Mouse (Mus musculus) adrenal gland, adult 2 months (tissue): ENCODE data around the gene Gm49450. TPM values are rescaled to one million over a fixed set of nuclear protein-coding genes. Genes with fewer than 3 reads are reported as not detected.
"Not testable (repeated sequence)": the region's sequence is repeated elsewhere in the genome, so short reads cannot be mapped to it uniquely, and the experiment has no call there.

Source experiments
- DNase-seq: peaks from one replicate; pipeline ENCODE4 v3.0.0; 2021
- polyA plus RNA-seq: library from polyadenylated mRNA; depleted of rRNA; stranded (reverse); fragments of >200 nt; gene quantifications from 2 replicates; pipeline ENCODE4 v1.2.3, GENCODE M21; 2012
- total RNA-seq, 2 experiments: library from RNA; stranded (reverse); gene quantifications; 2 replicates each; pipeline ENCODE4 v1.2.3; 2021

The Gm49450 gene
- total and polyA plus RNA-seq, 3 experiments, result 10.9 to 49.5 TPM; not detected in 1

DNA sequence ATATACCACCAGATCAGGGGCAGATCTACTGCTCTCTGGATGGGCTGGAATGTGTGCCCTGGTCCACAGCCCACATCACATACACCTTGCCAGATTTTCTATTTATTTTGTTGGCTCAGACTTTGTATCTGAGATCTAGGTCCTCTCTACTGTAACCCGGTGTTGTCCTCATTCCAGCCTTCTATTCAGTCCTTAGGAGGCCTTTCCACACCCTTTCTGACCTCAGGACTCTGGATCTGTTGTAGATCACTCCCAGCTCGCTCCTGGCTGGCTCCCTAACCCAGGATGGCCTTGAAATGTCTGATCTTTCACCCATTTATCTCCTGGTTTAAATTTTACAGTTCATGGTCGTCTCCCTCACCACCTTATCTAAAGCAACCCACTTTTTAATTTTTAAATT, 28.7 kb downstream of the Gm49450 start:
- DNase-seq, result no peak

DNA sequence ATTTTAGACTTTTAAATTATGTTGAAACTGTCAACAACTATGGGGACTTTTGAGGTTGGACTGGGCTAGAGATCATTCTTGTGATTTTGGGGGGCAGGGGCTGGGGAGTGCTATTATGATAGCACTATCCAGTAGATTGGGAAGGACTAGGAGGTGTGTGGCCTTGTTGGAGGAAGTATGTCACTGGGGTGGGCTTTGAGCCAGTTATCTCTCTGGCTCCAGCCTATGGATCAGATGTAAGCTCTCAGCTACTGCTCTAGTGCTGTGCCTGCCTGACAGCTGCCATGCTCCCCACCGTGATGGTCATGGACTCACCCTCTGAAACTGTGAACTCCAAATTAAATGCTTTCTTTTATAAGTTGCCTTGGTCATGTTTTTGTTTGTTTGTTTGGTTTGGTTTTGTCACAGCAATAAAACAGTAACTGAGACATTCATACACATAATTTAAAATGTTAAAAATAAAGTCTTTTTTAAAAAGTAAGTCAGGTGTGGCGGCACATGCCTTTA, 30.3 kb downstream of the Gm49450 start:
- no peak for DNase-seq

DNA sequence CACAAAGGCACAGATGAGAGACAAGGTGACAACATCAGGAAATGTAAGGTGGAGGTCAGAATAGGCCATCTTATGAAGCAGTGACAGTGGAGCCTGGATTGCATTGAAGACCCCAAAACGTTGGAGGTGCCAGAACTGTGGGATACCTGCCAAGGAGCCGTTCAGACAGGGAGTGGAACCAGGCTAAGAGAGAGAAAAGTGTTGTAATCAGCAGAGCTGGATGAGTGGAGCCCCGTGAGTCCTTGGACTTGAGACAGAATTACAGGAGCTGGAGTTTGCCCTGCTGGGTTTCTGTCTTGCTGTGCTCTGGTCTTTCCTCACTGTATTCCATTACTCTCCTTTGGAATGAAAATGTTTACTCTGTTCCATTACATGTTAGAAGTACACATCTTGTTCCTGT, 30.8 kb downstream of the Gm49450 start:
- peak; percentile 51 for DNase-seq

DNA sequence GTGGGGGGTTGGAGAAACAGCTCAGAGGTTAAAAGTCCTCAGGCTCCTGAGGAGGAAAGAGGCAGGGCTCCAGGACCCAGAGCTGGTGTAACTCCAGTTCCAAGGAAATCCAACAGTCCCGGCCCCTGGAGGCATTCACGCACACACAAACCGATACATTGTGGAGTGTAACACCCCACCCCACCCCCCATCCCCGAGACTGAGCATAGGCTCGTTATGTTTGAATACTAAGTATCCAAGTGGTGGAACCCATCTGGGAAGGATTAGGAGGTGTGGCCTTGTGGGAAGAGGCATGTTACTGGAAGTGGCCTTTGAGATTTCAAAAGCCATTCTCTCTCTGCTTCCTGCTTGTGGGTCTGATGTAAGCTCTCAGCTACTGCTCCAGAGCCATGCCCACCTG, 31.8 kb downstream of the Gm49450 start:
- DNase-seq, result no peak

GRCm38 (mm10) chr15:98918499-98918895, 34.9 kb downstream of the Gm49450 start:
- not testable (repeated sequence) for DNase-seq

GRCm38 (mm10) chr15:98917538-98918498, 35.5 kb downstream of the Gm49450 start, which contains the start of gene Lmbr1l:
Gene Lmbr1l (minus strand): TSS chr15:98918231.
- peak; percentile 100 for DNase-seq

GRCm38 (mm10) chr15:98917091-98917490, 36.3 kb downstream of the Gm49450 start:
- DNase-seq, result no peak

GRCm38 (mm10) chr15:98916016-98916415, 37.3 kb downstream of the Gm49450 start:
- no peak for DNase-seq

DNA sequence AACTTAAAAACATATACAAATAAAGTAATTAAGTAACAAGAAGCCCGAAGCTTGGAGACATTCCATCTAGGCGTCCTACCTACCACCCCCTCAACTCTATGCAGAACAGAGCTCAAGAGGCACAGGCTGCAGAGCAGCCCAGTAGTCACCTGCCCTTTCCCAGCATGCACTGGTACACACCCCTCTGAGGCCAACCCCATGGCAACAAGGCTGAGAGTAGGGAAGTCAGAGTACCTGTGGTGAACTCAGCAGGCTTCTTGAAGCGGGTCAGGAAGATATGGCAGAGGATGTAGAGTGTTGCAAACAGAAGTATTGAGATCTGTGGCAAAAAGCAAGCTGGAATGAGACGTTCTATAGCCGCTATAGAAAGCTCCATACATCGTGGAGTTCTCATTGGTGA, 38.4 kb downstream of the Gm49450 start:
- no peak for DNase-seq

- no peak for DNase-seq
These were observed 48.7 kb downstream of the Gm49450 start for GRCm38 (mm10) chr15:98904692-98905091.

DNA sequence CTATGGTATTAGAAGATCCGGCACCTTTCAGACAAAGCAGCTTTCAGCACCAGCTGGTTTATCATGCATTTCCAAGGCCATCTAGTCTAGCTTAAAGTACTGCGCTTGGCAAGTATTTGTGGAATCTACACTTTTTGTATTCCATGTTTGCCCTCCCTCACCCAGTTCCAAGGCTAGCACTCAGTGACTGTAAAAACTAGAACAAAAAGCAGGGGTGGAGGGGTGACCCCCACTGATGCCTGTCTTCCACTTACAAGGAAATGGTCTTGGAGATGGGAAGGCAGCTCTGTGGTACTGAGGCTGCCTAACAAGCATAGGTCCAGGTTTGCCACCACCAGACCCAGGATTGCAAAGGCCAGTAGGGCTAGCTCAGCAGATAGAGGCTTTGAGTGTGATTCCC, 50.8 kb downstream of the Gm49450 start:
- no peak for DNase-seq

DNA sequence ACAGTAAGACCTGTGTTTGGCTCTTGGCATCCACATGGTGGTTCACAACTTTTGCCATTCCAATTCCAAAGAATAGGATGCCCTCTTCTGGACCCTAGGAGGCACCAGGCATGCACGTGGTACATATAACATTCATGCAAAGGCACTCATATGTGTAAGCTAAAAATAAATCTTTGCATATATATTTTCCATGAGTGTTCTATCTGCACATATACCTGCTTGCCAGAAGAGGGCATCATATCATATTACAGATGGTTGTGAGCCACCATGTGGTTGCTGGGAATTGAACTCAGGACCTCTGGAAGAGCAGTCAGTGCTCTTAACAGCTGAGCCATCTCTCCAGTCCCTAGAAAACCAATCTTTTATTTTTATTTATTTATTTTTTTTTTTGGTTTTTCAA, 51.8 kb downstream of the Gm49450 start:
- no peak for DNase-seq

DNA sequence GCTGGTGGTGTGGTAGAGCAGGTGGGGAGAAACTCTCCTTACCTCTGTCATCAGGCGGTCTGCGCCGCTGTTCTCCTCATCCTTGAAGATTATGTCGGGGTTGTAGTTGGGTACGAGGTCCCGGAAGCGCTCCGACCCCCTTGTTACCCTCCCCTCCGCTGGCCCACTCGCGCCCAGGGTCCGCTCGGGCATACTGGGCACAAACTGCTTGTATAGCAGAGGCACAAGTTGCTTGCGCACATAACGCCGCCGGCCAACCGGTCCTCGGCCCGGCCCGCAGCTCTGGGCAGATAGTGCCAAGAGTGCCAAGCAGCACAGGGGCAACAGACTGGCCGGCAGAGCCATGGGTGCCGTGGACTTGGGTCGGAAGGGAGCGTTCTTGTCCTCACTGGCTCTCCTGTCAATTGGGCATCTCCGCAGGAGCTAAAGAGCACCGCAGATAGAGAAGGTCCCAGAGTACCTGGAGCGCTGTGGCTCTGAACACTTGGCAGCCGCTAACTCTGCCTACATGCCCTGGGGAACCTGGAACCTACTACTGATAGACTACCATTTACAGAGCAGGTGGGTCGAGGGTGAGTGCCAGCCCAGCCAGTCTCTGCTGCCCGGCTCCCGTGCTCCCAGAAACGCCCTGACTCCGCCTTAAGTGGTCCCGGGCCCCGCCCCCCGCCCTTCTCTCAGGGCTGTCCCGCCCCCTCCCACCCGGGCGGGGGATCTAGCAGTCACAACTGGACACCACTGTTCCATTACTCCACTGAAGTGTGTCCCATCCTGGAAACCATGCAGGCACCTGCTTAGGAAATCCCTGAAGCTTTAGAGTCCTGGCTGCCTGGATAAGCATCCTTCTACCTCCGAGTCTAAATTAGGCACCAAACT, 55.2 kb downstream of the Gm49450 start, which contains the start of gene Dhh:
Gene Dhh (minus strand): TSS at position 613 of the 873 bp plus-strand sequence.
- peak; percentile 61 for DNase-seq

DNA sequence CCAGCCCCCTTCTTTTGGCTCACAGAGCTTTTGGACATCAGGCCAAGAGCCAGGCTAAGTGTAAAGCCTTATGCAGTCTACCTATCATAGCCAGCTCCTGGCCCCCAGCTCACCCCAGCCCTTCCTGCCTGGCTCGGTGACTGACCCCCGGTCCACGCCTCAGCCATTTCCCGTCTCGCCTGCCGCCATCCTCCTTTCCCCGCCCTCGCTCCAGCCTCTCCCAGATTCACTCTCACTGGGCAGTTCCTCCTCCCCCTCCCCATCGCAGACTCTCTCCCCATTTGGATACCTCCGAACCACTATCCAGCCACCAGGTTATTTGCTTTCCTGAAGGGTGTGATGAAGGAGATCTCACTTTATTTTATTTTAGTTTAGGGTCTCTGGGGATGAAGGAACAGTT, 55.9 kb downstream of the Gm49450 start:
- peak; percentile 49 for DNase-seq

DNA sequence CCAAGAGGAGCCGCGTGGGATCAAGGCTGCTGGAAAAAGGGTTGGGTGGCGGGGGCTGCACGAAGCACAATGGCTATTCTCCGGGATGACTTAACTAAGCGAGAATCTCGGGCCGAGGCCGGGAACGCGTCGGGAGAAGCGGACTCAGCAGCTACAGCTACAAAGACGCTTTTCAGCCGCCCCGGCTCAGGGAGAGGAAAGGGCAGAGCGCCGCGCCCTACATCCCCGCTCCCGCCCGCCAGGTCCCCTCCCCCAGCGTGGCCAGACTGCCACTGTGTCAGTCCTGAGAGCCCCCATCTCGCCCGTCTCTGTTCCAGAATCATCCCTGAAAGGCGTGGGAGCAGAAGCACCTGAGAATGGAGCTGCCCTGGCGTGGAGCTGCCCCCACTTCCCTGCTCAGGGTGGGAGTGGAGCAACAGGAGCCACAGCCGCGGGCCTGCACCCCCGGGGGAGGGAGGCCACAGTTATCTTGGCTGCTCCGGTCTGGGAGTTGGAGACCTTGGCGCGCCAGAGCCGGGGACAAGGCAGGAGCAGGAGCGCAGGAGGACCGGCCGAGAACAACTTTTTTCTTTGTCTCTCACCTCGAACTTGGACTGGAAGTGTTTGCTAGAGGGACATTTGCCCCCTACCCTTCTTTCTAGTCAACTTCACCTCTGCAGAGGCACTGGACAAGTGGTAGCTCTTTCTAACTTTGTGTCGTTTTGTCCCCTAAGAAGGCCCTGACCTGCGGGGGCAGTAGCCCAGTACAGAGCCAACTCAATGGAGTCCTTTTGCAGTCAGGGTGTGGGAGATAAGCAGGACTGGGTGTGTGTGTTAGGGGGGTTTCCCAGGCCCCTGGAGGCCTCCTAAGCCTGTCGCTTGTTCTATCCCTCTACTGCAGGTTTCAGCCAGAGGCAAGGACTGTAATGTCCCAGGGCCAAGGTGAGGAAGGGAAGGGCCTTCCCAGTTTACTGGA, 57.4 kb downstream of the Gm49450 start:
- DNase-seq, result peak; percentile 83

- DNase-seq, result no peak
These were observed 58.4 kb downstream of the Gm49450 start for GRCm38 (mm10) chr15:98894746-98895634.

DNA sequence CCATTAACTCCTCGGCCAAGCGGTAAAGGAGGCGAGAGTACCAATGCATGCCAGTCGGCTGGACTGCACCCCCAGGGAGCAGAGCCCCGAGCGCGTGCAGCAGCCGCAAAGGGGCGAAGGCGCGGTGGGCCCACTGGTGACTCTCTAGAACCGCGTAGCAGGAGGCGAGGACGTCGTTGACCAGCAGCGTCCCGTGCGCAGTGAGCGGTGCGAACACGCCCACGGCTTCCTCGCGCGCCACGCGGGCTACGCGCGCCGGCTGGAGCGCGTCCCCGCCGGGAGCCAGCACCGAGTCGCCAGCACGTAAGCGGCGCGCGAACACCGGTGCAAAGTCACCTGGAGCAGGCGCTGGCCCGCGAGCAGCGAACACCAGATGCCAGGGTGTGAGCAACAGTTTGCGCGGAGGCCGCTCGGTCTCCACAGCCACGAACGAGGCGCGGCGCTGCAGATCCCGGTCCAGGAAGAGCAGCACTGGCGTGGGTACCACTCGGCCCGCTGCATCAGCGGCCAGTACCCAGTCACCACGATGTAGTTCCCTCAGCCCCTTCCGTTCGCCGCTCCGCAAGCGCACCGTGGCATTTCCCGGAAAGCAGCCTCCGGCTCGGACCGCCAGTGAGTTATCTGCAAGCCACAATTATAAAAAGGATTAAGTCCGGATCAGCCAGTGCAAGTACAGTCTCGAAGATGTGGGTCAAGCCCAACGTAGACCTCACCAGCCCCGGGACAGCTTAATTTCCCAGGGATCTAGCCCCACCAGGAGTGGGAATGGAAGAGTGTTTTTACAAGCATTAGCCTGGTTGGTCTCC, 59.2 kb downstream of the Gm49450 start, which contains the start of gene Rhebl1:
Gene Rhebl1 (minus strand): TSS at position 601 of the 806 bp plus-strand sequence.
- peak; percentile 81 for DNase-seq

- DNase-seq, result no peak
These were observed 60.3 kb downstream of the Gm49450 start for GRCm38 (mm10) chr15:98893036-98893435.
